Mouse (Mus musculus) urinary bladder, postnatal 4 days (tissue): Measurements from ENCODE around the gene 9130019O22Rik.

Experiments
- DNase-seq, 2 experiments: peaks; one replicate each; pipeline ENCODE4 v3.0.0; 2021 to 2022; ENCODE audit warnings: low spot score in 2 of 2

The 9130019O22Rik gene

GRCm38 (mm10) chr7:127341356-127341755, 45.6 kb downstream of the 9130019O22Rik start:
- no peak for DNase-seq

- no peak for DNase-seq
These were observed 49.3 kb downstream of the 9130019O22Rik start for GRCm38 (mm10) chr7:127337636-127338035.

GRCm38 (mm10) chr7:127335604-127336003, 51.4 kb downstream of the 9130019O22Rik start:
- no peak for DNase-seq

- DNase-seq: no peak
These were observed 53.7 kb downstream of the 9130019O22Rik start for GRCm38 (mm10) chr7:127333240-127333639.
